Mouse (Mus musculus): ENCODE measurements around the gene Sprr2e. TPM values are rescaled to one million over a fixed set of nuclear protein-coding genes. Genes with fewer than 3 reads are reported as not detected.

The Sprr2e gene
- polyA plus RNA-seq, 1 experiment from 2014 or later, result not detected

Other genes starting within 250 kb of the Sprr2e start
- not detected in 2 replicates for gene Prr9, start 228.2 kb upstream of the Sprr2e start, polyA plus RNA-seq (2015; fragmentation: Nextera tagmentation; extraction: Ambion mirVana)
- not detected in 2 replicates for gene Lelp1, start 209.4 kb upstream of the Sprr2e start, polyA plus RNA-seq (2015; fragmentation: Nextera tagmentation; extraction: Ambion mirVana)
- not detected in 2 replicates for gene Sprr2a1, start 136.3 kb upstream of the Sprr2e start, polyA plus RNA-seq (2015; fragmentation: Nextera tagmentation; extraction: Ambion mirVana)
- 0.30 and 0.44 TPM in 2 replicates for gene Sprr2a2, start 136.2 kb upstream of the Sprr2e start, polyA plus RNA-seq (2015; fragmentation: Nextera tagmentation; extraction: Ambion mirVana)
- not detected in 2 replicates for gene Sprr2a3, start 66.7 kb upstream of the Sprr2e start, polyA plus RNA-seq (2015; fragmentation: Nextera tagmentation; extraction: Ambion mirVana)
- not detected in 2 replicates for gene Sprr2b, start 35.5 kb upstream of the Sprr2e start, polyA plus RNA-seq (2015; fragmentation: Nextera tagmentation; extraction: Ambion mirVana)
- not detected in 2 replicates for gene Sprr2d, start 13.0 kb upstream of the Sprr2e start, polyA plus RNA-seq (2015; fragmentation: Nextera tagmentation; extraction: Ambion mirVana)
- gene Sprr2f, start 13.0 kb downstream of the Sprr2e start, polyA plus RNA-seq (2015; fragmentation: Nextera tagmentation; extraction: Ambion mirVana), result not detected in 2 replicates
- not detected in 2 replicates for gene Sprr2h, start 33.5 kb downstream of the Sprr2e start, polyA plus RNA-seq (2015; fragmentation: Nextera tagmentation; extraction: Ambion mirVana)
- not detected in 2 replicates for gene Sprr2i, start 55.8 kb downstream of the Sprr2e start, polyA plus RNA-seq (2015; fragmentation: Nextera tagmentation; extraction: Ambion mirVana)
- not detected in 2 replicates for gene Sprr2j-ps, start 65.9 kb downstream of the Sprr2e start, polyA plus RNA-seq (2015; fragmentation: Nextera tagmentation; extraction: Ambion mirVana)
- 2.1 and 6.5 TPM in 2 replicates for gene Gm9774, start 77.3 kb downstream of the Sprr2e start, polyA plus RNA-seq (2015; fragmentation: Nextera tagmentation; extraction: Ambion mirVana)
- gene Sprr2k, start 80.4 kb downstream of the Sprr2e start, polyA plus RNA-seq (2015; fragmentation: Nextera tagmentation; extraction: Ambion mirVana), result not detected in 2 replicates
- gene Sprr1b, start 86.6 kb downstream of the Sprr2e start, polyA plus RNA-seq (2015; fragmentation: Nextera tagmentation; extraction: Ambion mirVana), result not detected in 2 replicates
- gene Sprr3, start 106.6 kb downstream of the Sprr2e start, polyA plus RNA-seq (2015; fragmentation: Nextera tagmentation; extraction: Ambion mirVana), result not detected in 2 replicates
- 0.20 and 0.22 TPM in 2 replicates for gene Sprr1a, start 133.8 kb downstream of the Sprr2e start, polyA plus RNA-seq (2015; fragmentation: Nextera tagmentation; extraction: Ambion mirVana)
- gene Sprr4, start 148.3 kb downstream of the Sprr2e start, polyA plus RNA-seq (2015; fragmentation: Nextera tagmentation; extraction: Ambion mirVana), result not detected in 2 replicates
- not detected in 2 replicates for gene 2310046K23Rik, start 182.4 kb downstream of the Sprr2e start, polyA plus RNA-seq (2015; fragmentation: Nextera tagmentation; extraction: Ambion mirVana)
- gene Ivl, start 221.6 kb downstream of the Sprr2e start, polyA plus RNA-seq (2015; fragmentation: Nextera tagmentation; extraction: Ambion mirVana), result 0.08 TPM in 1 of 2 replicates, not detected in the other
- not detected in 2 replicates for gene Smcp, start 236.9 kb downstream of the Sprr2e start, polyA plus RNA-seq (2015; fragmentation: Nextera tagmentation; extraction: Ambion mirVana)

Data from liver, embryonic 15.5 days (tissue).